Mouse (Mus musculus): ENCODE results near the gene Gsx1. TPM values are rescaled to one million over a fixed set of nuclear protein-coding genes. Genes with fewer than 3 reads are reported as not detected.

The Gsx1 gene
- total RNA-seq, 2 experiments from 2014 or later: not detected

DNA sequence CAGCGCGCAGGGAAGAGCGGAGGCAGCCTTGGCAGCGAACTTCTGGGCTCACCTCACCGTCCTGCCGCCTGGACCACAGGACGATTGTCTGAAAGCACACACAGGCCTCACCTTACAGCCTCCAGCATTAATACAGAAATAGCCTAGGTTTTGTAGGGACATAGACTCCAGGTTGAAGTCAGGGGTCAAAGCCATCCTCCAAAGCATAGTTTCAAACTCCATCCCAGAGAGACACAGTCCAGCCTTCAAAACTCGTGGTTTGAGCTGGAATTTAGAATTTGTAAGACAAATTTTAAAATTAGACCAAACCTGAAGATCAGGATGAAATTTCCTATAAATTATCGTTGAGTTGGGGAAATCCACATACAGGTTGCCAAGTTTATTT lies 4.1 kb downstream of the Gsx1 start:
- intact Hi-C loops (cut with DNase I): no loop called here
- no peak for DNase-seq

DNA sequence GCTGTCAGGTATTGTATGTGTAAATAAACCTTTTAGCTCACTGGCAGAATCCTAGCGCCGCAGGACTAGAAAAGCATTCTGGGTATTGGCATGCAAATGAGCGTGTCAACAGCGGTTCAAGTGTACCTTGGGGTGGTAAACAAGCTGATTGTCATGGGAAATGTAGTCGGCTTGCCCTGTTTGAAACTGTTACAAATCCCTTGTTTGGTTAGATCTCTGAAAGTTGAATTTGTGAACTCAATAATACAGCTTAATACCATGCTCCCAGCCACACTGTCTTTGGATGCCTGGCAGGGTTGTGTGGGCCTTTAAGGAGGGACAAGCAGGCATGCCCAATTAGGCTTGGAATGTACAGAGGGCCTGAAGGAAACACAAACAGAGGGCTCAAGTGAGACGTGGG lies 16.4 kb downstream of the Gsx1 start:
- DNase-seq: no peak
- intact Hi-C loops (cut with DNase I): no loop called here

DNA sequence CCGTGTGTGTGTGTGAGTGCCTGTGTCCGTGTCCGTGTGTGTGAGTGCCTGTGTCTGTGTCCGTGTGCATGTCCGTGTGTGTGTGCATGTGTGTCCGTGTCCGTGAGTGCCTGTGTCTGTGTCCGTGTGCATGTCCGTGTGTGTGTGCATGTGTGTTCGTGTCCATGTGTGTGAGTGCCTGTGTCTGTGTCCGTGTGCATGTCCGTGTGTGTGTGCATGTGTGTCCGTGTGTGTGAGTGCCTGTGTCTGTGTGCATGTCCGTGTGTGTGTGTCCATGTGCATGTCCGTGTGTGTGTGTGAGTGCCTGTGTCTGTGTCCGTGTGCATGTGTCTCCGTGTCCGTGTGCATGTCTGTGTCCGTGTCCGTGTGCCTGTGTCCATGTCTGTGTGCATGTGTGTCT lies 19.4 kb downstream of the Gsx1 start:
- intact Hi-C loops (cut with DNase I): no loop called here
- DNase-seq: no peak

DNA sequence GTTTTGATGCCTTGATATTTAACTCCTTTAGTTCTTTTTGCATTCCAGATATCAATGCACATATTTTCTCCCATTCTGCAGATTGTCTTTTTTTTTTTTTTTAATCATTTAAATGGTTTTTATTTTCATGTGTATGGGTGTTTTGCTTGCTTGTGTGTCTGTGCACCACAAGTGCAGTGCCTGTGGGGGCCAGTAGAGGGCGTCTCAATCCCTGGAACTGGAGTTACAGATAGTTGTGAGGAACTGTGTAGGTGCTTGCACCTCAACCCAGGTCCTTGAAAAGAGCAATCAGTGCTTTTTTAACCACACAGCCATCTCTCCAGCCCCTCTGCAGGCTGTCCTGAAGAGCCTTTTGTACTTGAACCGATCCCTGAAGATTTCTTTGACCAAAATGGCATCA lies 20.0 kb downstream of the Gsx1 start:
- intact Hi-C loops (cut with DNase I): no loop called here
- DNase-seq: no peak

DNA sequence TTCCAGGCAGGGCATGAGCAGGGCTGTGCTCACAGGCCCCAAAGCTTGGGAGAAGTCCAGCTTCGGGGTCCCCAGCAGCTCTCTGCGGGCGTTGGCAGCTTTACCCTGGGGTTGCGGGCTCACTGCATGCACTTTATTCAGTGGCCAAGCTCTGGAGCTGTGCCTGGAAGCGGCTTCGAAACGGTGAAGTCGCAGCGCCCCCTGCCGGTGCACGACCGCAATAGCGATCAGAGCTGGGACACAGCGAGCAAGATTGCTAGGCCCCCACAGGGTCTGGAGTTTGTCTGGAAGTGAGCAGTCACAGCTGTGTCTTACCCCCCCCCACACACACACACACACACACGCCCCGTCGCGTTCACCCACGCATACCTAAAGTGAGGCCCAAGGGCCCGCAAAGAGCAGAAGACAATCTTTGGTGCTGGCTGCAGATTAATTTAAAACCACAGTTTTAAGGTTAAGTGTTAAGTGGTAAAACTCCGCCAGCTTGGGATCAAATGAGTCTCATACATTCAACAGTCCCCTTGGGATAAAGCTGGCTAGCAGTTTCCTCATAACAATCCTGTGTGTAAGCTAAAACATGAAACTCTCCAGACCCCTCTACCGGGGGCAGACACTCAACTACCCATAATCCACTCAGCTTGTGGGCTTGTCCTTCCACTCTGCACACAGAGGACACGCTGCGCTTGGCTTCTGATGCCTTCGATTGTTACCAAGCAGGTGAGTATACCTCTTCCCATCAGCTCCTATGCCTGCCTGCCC lies 39.0 kb downstream of the Gsx1 start:
- peak; percentile 87 to 92 for DNase-seq
- intact Hi-C loops (cut with DNase I): loop anchor here (1.0 to 10.0 kb wide), 5 partner anchors 90 to 553 kb away; no protein-coding TSS in a partner anchor

DNA sequence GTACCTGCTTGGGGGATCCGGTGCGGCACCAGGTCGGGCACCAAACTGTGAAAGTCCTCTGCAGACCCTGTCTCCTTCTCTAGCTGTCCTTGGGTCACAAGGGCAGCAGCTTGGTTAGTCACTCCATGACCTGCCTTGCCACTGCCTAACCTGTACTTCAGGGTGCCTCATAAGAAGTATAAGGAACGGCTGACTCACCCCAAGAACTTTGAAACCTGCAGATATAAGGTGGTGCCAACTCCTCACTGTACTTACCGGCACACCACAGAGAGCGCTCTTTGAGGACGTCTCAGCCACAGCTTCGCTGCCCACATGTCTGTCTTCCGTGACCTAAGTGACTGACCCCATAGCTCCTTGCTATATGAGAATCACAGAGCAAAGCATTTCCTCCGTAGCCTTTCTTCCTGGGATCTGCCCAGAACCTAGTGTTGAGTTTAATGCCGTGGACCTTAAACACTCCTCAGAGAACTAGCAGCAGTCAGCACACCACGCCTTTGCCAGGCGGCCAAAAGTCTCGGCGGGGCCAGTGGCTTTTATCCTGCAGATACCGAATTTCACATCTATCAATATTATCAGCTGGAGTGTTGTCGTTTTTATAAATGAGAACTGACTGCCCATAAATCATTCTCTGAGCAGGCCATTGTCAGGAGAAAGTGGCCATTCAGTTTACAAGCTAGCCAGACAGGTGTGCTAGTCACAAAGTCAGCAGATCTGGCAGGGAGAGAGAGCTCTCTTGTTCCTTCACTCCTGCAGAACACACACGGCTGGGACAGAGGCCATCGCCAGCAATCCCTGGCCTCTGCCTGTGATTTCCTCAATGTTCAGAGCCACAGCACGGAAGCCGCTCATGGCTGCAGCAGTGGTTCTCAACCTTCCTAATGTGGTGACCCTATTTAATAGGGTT lies 47.2 kb downstream of the Gsx1 start:
- intact Hi-C loops (cut with DNase I): no loop called here
- no peak for DNase-seq

Other genes with a start within 250 kb of the Gsx1 start
- 10 to 100 TPM; 20.4 to 21.5 TPM for gene Gtf3a, start 240.0 kb upstream of the Gsx1 start, total RNA-seq (2021)
- gene Mtif3, start 224.9 kb upstream of the Gsx1 start, total RNA-seq (2021): 10 to 100 TPM; 20.8 to 22.0 TPM
- gene Lnx2, start 112.1 kb upstream of the Gsx1 start, total RNA-seq (2021): 10 to 100 TPM; 15.7 to 16.5 TPM
- 10 to 100 TPM; 69.4 to 70.4 TPM for gene Polr1d, start 111.6 kb upstream of the Gsx1 start, total RNA-seq (2021)
- not detected for gene Pdx1, start 81.3 kb downstream of the Gsx1 start, total RNA-seq (2021)
- gene Cdx2, start 118.6 kb downstream of the Gsx1 start, total RNA-seq (2021): not detected
- not detected for gene Urad, start 133.7 kb downstream of the Gsx1 start, total RNA-seq (2021)
- gene Flt3, start 211.8 kb downstream of the Gsx1 start, total RNA-seq (2021): under 1 TPM; 0.12 to 0.15 TPM
- gene Pan3, start 241.5 kb downstream of the Gsx1 start, total RNA-seq (2021): 10 to 100 TPM; 53.9 to 62.5 TPM